Mouse (Mus musculus) embryonic fibroblast, embryonic 13.5 days (primary cell): ENCODE data around the gene Art4. TPM values are rescaled to one million over a fixed set of nuclear protein-coding genes. Genes with fewer than 3 reads are reported as not detected.
A peak's percentile ranks its signal among the peaks of the same experiment; 100 is the strongest.

Source experiments
- H3K27ac ChIP-seq: 2 replicates; pipeline ENCODE4 v1.5.1; 2012; ENCODE audit warnings: low read length, control low read depth, inconsistent platforms; ENCODE audit not compliant: insufficient read depth
- H3K4me1 ChIP-seq: 2 replicates; pipeline ENCODE4 v1.6.1; 2011; ENCODE audit warnings: low read length; ENCODE audit not compliant: control insufficient read depth, insufficient read depth
- H3K4me3 ChIP-seq: 2 replicates; pipeline ENCODE4 v1.5.1; 2011; ENCODE audit warnings: mild to moderate bottlenecking, control low read depth, low read length; ENCODE audit not compliant: insufficient read depth
- CTCF ChIP-seq: IDR thresholded peaks from 2 replicates; pipeline ENCODE4 v1.5.1; 2011; ENCODE audit warnings: mild to moderate bottlenecking, control low read depth, low read length, moderate library complexity, borderline replicate concordance; ENCODE audit not compliant: insufficient read depth
- POLR2A ChIP-seq: IDR thresholded peaks from 2 replicates; pipeline ENCODE4 v1.6.1; 2011; ENCODE audit warnings: low read depth, mild to moderate bottlenecking, control low read depth, low read length, moderate library complexity
- polyA plus RNA-seq: library from polyadenylated mRNA; stranded (reverse); fragments of >200 nt; gene quantifications from 2 replicates; pipeline ENCODE4 v1.2.4, GENCODE M21; 2011; ENCODE audit warnings: low read depth; ENCODE audit not compliant: missing spikeins, insufficient read length

Art4 gene
- polyA plus RNA-seq, 1 experiment, result not detected

GRCm38 (mm10) chr6:136874599-136874998, 17.1 kb upstream of the Art4 start:
- Histone ChIP-seq H3K4me3 (peak overlapping the region; percentile 75), H3K27ac (peak overlapping the region; percentile 36), H3K4me1 (no peaks in the 10 kb centered on the region; the same call in 1 of the 2 replicates)
- TF ChIP-seq POLR2A (no peak; the same call in 1 of the 2 replicates), CTCF (no peak)

- peaks cover 11% of the 10 kb centered on the region for H3K4me1 ChIP-seq
- no peak for TF ChIP-seq POLR2A
- no peak for TF ChIP-seq CTCF
- peak overlapping the region; percentile 42; the same call in 1 of the 2 replicates for H3K27ac ChIP-seq
Measured at GRCm38 (mm10) chr6:136868921-136869320, 11.4 kb upstream of the Art4 start.

DNA sequence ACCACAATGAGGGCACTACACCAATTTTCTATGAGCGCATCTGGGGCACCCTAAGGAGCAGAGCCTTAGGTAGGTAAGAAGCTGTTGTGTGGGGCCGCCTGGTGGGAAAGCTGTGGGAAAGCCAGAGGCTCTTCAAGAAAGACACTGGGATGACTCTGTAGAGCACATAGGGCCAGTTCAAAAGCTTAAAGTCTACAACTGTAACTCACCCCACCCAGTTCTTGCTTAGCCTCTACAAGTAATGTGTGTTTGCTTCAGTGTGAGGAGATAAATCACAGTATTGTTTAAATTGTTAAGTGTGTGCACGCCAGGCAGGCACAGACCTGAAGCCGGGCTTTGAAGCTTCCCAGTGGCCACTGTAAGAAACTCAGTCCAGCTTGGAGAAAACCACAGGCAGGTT, 8.6 kb upstream of the Art4 start:
- Histone ChIP-seq H3K4me3 (no peak overlapping the region), H3K27ac (no peak overlapping the region)
- TF ChIP-seq POLR2A (no peak), CTCF (no peak)

More at GRCm38 (mm10) chr6:136868921-136869320, 11.4 kb upstream of the Art4 start:
- no peak overlapping the region for H3K4me3 ChIP-seq

DNA sequence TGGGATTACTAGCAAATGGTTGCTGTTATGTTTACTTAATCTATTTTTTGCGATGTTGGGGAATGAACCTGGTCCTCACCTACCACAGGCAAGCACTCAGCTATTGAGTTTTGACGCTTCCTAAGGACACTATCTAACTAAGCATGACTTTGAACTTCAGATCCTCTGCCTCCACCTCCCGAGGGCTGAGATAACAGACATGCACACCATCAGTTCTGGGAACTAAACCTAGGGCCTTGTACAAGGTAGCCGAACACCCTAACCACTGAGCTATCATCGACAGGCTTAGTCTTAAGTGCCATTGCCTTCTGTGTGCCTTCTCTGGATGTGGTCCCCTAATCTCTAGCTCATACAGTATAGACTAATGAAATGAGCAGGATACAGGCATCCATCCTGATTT, 7.8 kb upstream of the Art4 start:
- no peak overlapping the region for H3K4me3 ChIP-seq
- TF ChIP-seq CTCF (no peak), POLR2A (no peak)
- no peak overlapping the region for H3K27ac ChIP-seq
- peaks cover 14% of the 10 kb centered on the region for H3K4me1 ChIP-seq

More for the DNA sequence above, 8.6 kb upstream of the Art4 start:
- peaks cover 14% of the 10 kb centered on the region for H3K4me1 ChIP-seq

GRCm38 (mm10) chr6:136861020-136861419, 3.5 kb upstream of the Art4 start:
- Histone ChIP-seq H3K4me3 (no peak overlapping the region), H3K4me1 (peaks cover 3% of the 10 kb centered on the region; the same call in 1 of the 2 replicates), H3K27ac (no peak overlapping the region)
- TF ChIP-seq POLR2A (no peak), CTCF (no peak)

- no peak overlapping the region for H3K27ac ChIP-seq
- H3K4me3 ChIP-seq, result no peak overlapping the region
- TF ChIP-seq POLR2A (no peak), CTCF (no peak)
- no peaks in the 10 kb centered on the region; the same call in 1 of the 2 replicates for H3K4me1 ChIP-seq
Measured at GRCm38 (mm10) chr6:136858420-136858819, 887 bp upstream of the Art4 start.

DNA sequence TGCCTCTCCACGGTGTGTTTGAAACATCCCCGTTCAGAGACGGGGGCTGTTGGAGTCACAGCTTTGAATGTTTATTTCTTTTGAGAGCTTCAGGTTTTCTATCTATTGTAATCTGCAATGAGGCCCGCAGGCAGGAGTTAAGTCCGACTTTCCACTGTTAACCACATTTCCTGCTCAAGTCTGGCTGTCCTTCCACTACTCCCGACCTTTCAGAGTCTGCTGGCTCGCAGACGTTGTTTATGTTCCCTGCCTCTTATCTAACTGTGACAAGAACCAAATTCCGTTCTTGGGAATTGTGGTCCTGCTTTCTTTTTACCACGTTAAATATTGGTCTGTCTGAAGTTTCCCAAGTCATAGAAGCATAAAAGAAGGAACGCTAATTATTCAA, 334 bp upstream of the Art4 start:
- no peak overlapping the region for H3K4me3 ChIP-seq
- peaks cover under 1% of the 10 kb centered on the region; the same call in 1 of the 2 replicates for H3K4me1 ChIP-seq
- TF ChIP-seq CTCF (no peak), POLR2A (no peak)
- no peak overlapping the region for H3K27ac ChIP-seq

DNA sequence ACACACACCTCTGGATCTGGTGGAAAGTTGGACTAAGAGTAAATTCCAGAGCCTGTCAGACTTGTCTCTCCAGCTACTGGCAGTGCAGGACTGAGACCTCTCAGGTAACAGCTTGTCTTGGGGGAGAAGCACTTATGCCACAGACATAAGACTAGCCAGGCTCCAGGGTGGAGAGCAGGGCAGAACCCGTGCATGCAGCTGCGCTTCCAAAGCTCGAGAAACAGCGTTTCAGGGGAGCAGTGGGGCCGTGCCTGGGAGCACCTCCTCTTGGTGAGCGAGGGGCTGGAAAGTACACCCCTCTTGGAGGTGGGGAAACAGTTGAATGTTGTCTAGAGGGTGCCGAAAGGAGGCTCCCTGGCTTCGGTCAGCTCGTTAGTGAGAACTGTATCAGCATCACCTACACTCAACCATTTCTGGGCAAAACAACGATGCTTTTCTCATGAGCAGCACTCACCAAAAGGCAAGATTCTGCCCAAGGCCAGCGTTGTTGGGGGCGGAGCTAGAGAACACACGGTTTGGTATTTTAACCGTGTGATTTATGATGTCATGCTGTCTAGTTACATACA, 1.4 kb downstream of the Art4 start:
- H3K27ac ChIP-seq, result no peak overlapping the region
- peaks cover 2% of the 10 kb centered on the region; the same call in 1 of the 2 replicates for H3K4me1 ChIP-seq
- no peak overlapping the region for H3K4me3 ChIP-seq
- no peak for TF ChIP-seq CTCF
- no peak for TF ChIP-seq POLR2A

GRCm38 (mm10) chr6:136855183-136855582, 2.4 kb downstream of the Art4 start:
- Histone ChIP-seq H3K4me3 (no peak overlapping the region), H3K27ac (no peak overlapping the region), H3K4me1 (peaks cover 2% of the 10 kb centered on the region; the same call in 1 of the 2 replicates)
- no peak for TF ChIP-seq CTCF
- no peak for TF ChIP-seq POLR2A

DNA sequence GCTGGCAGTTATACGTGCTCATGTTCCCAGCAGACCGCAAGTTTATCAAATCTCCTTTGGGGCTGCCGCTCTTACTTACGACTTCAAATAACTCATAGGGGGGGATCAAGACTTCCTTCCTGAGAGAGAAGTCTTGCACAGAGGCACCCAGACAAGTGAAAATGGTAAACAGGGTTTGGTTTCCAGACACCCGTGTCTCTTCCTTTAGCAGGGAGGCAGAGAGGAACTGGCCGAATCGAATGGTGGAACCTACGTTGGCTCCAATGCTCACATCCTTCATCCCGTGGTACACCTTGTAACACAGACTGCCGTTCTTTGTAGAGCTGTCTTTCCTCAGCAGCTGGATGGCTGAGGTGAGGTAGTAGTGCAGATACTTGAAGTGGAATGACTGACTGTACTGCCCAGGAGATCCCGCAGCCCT, 3.2 kb downstream of the Art4 start:
- H3K27ac ChIP-seq, result no peak overlapping the region
- TF ChIP-seq CTCF (no peak), POLR2A (no peak)
- H3K4me1 ChIP-seq, result peaks cover 2% of the 10 kb centered on the region; the same call in 1 of the 2 replicates
- H3K4me3 ChIP-seq, result no peak overlapping the region

DNA sequence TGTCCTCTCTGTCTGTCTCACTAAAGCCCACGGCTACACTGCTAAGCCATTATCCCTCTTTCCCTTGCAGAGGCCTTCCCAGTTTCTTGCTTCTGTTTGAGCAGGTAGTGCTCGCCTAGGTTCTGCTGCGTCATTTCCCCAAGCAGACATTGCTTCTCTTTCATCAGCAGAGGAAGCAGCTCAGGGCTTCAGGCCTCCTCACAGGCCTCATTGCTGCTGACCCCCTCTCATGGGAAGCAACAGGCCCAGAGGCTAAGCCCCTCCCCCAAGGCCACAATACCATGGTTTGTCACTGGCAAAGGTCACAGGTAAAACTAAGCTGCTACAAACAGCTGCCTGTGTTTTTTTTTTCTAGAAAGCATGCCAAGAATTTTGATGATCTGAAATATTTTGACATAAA, 4.8 kb downstream of the Art4 start:
- Histone ChIP-seq H3K4me1 (peaks cover 2% of the 10 kb centered on the region; the same call in 1 of the 2 replicates), H3K27ac (no peak overlapping the region), H3K4me3 (no peak overlapping the region)
- TF ChIP-seq CTCF, result no peak
